Mouse (Mus musculus) liver, adult 2 months (tissue): ENCODE measurements around the gene Garnl3. TPM values are rescaled to one million over a fixed set of nuclear protein-coding genes. Genes with fewer than 3 reads are reported as not detected.

Source experiments
- DNase-seq: peaks from one replicate; pipeline ENCODE4 v3.0.0-alpha.2; 2011; ENCODE audit warnings: low read depth, low spot score; ENCODE audit errors: extremely low read depth
- H3K27ac ChIP-seq: fragments of 200-500 bp; replicated peaks from 2 replicates; pipeline ENCODE4 v1.5.1; 2012; ENCODE audit warnings: low read depth, mild to moderate bottlenecking, control low read depth, inconsistent platforms, low read length; ENCODE audit not compliant: insufficient read depth
- H3K27me3 ChIP-seq: fragments of 200-500 bp; 2 replicates; pipeline ENCODE4 v1.6.1; 2012; ENCODE audit warnings: mild to moderate bottlenecking, moderate library complexity, low read length, inconsistent platforms; ENCODE audit not compliant: control insufficient read depth, insufficient read depth
- H3K36me3 ChIP-seq: fragments of 200-500 bp; 2 replicates; pipeline ENCODE4 v1.6.1; 2012; ENCODE audit warnings: low read length, inconsistent platforms; ENCODE audit not compliant: control insufficient read depth, insufficient read depth
- H3K4me1 ChIP-seq: fragments of 200-500 bp; 2 replicates; pipeline ENCODE4 v1.6.1; 2011; ENCODE audit warnings: low read length; ENCODE audit not compliant: control insufficient read depth, insufficient read depth
- H3K4me3 ChIP-seq: fragments of 200-500 bp; 2 replicates; pipeline ENCODE4 v1.5.1; 2011; ENCODE audit warnings: low read depth, mild to moderate bottlenecking, control low read depth, low read length, moderate library complexity; ENCODE audit not compliant: insufficient read depth
- H3K79me2 ChIP-seq: fragments of 200-500 bp; 2 replicates; pipeline ENCODE4 v1.6.1; 2012; ENCODE audit warnings: inconsistent platforms, mild to moderate bottlenecking, low read length, moderate library complexity; ENCODE audit not compliant: control insufficient read depth, insufficient read depth
- H3K9ac ChIP-seq: fragments of 200-500 bp; 2 replicates; pipeline ENCODE4 v1.6.1; 2012; ENCODE audit warnings: low read depth, mild to moderate bottlenecking, control low read depth, inconsistent platforms, low read length
- CTCF ChIP-seq: fragments of 200-500 bp; IDR thresholded peaks from 2 replicates; pipeline ENCODE4 v1.5.1; 2011; ENCODE audit warnings: low read depth, low read length, control low read depth
- POLR2A ChIP-seq: fragments of 200-500 bp; IDR thresholded peaks from 2 replicates; pipeline ENCODE4 v1.6.1; 2011; ENCODE audit warnings: low read length, control low read depth; ENCODE audit not compliant: insufficient read depth; ENCODE audit errors: extremely low read depth
- WGBS: fragments of 180-500 bp; shearing (Covaris S2); methylation state at CpG from one replicate; pipeline ENCODE4 v1.1.7; 2018; 5-methylcytosine and 5-hydroxymethylcytosine counted together
- polyA plus RNA-seq: library from polyadenylated mRNA; depleted of rRNA; stranded (reverse); fragments of >200 nt; gene quantifications from 2 replicates; pipeline ENCODE4 v1.2.3, GENCODE M21; 2012
- total RNA-seq: library from RNA; depleted of rRNA; stranded (reverse); fragments of >200 nt; gene quantifications from 2 replicates; pipeline ENCODE4 v1.2.3, GENCODE M21; 2014

Garnl3 gene
- total and polyA plus RNA-seq, 2 experiments, result 0.11 to 0.28 TPM

- Histone ChIP-seq H3K36me3 (peaks cover 10% of the 10 kb centered on the region), H3K27ac (no peak overlapping the region), H3K9ac (no peak overlapping the region), H3K4me3 (no peak overlapping the region), H3K27me3 (no peaks in the 10 kb centered on the region), H3K4me1 (peaks cover 27% of the 10 kb centered on the region), H3K79me2 (peaks cover 5% of the 10 kb centered on the region; the same call in 1 of the 2 replicates)
- DNase-seq, result no peak
- TF ChIP-seq POLR2A (no peak), CTCF (no peak)
- WGBS, result 96% methylated on average over 1 of the region's 1 CpGs
These were observed 167.5 kb downstream of the Garnl3 start for GRCm38 (mm10) chr2:32963981-32964380.

GRCm38 (mm10) chr2:32963544-32963943, 167.9 kb downstream of the Garnl3 start:
- H3K27me3 ChIP-seq, result no peaks in the 10 kb centered on the region
- WGBS, result 77% methylated on average over 4 of the region's 4 CpGs
- DNase-seq, result no peak
- peaks cover 27% of the 10 kb centered on the region for H3K4me1 ChIP-seq
- no peak overlapping the region for H3K27ac ChIP-seq
- H3K79me2 ChIP-seq, result peaks cover 5% of the 10 kb centered on the region; the same call in 1 of the 2 replicates
- H3K36me3 ChIP-seq, result peaks cover 10% of the 10 kb centered on the region
- no peak overlapping the region for H3K4me3 ChIP-seq
- no peak overlapping the region for H3K9ac ChIP-seq
- TF ChIP-seq POLR2A (no peak), CTCF (no peak)

GRCm38 (mm10) chr2:32962875-32963220, 168.6 kb downstream of the Garnl3 start:
- peaks cover 5% of the 10 kb centered on the region; the same call in 1 of the 2 replicates for H3K79me2 ChIP-seq
- peak overlapping the region; percentile 89; the same call in 1 of the 2 replicates for H3K4me3 ChIP-seq
- TF ChIP-seq POLR2A, result no peak
- no peak for TF ChIP-seq CTCF
- H3K27me3 ChIP-seq, result no peaks in the 10 kb centered on the region
- H3K36me3 ChIP-seq, result peaks cover 10% of the 10 kb centered on the region
- WGBS, result 20% methylated on average over 9 of the region's 9 CpGs
- H3K27ac ChIP-seq, result peak overlapping the region; percentile 33
- peak overlapping the region; percentile 89 for H3K9ac ChIP-seq
- DNase-seq, result no peak
- peaks cover 26% of the 10 kb centered on the region for H3K4me1 ChIP-seq

- TF ChIP-seq CTCF, result no peak
- no peak for TF ChIP-seq POLR2A
- Histone ChIP-seq H3K36me3 (peaks cover 10% of the 10 kb centered on the region), H3K9ac (peak overlapping the region; percentile 89), H3K4me3 (peak overlapping the region; percentile 89), H3K27me3 (no peaks in the 10 kb centered on the region), H3K79me2 (peaks cover 5% of the 10 kb centered on the region; the same call in 1 of the 2 replicates), H3K27ac (peak overlapping the region; percentile 55), H3K4me1 (peaks cover 21% of the 10 kb centered on the region)
- WGBS, result 3% methylated on average over 33 of the region's 33 CpGs
- peak; percentile 39 for DNase-seq
These were observed 169.2 kb downstream of the Garnl3 start for GRCm38 (mm10) chr2:32962062-32962874.

- WGBS, result 2% methylated on average over 55 of the region's 55 CpGs
- peaks cover 21% of the 10 kb centered on the region for H3K4me1 ChIP-seq
- peaks cover 5% of the 10 kb centered on the region; the same call in 1 of the 2 replicates for H3K79me2 ChIP-seq
- TF ChIP-seq POLR2A, result peak; percentile 59; the same call in 1 of the 2 replicates
- no peak for TF ChIP-seq CTCF
- H3K36me3 ChIP-seq, result peaks cover 10% of the 10 kb centered on the region
- peak; percentile 76 for DNase-seq
- H3K4me3 ChIP-seq, result peak within 1 kb of the TSS; percentile 89
- H3K9ac ChIP-seq, result peak within 1 kb of the TSS; percentile 89
- peak within 1 kb of the TSS; percentile 55 for H3K27ac ChIP-seq
- no peaks in the 10 kb centered on the region for H3K27me3 ChIP-seq
These were observed 170.1 kb downstream of the Garnl3 start, which contains the start of the genes Rpl12 and Lrsam1 for GRCm38 (mm10) chr2:32961192-32961995. Rpl12 (plus strand) TSS chr2:32961559. Lrsam1 (minus strand) TSS chr2:32961614.
